Mouse (Mus musculus): Measurements from ENCODE around the gene Vtcn1.

- TF ChIP-seq CTCF (IDR thresholded peaks at IDR 0.05; ENCODE audit: low read depth, low read length) (no peak), POLR2A (IDR thresholded peaks at IDR 0.05; ENCODE audit: borderline replicate concordance, low read depth, low read length) (no peak)
Measured at GRCm38 (mm10) chr3:100866946-100867345, 41.7 kb downstream of the Vtcn1 start.

All from bone marrow macrophage, adult 2 months (primary cell).